Mouse (Mus musculus) layer of hippocampus, postnatal 36 days (tissue): ENCODE data around the gene Gh. TPM values are rescaled to one million over a fixed set of nuclear protein-coding genes. Genes with fewer than 3 reads are reported as not detected.

Experiments used
- DNase-seq, 2 experiments: peaks; one replicate each; pipeline ENCODE4 v3.0.0; 2022
- total RNA-seq, 2 experiments: library from RNA; stranded (reverse); gene quantifications; 2 replicates each; pipeline ENCODE4 v1.2.3; 2021

Gh gene
- total RNA-seq, 2 experiments from 2014 or later = not detected

GRCm38 (mm10) chr11:106268326-106269059 is 33.2 kb downstream of the Gh start:
- DNase-seq = peak; percentile 76 to 83

- no peak for DNase-seq
Observed at GRCm38 (mm10) chr11:106267871-106268270, 33.8 kb downstream of the Gh start.

- peak in 1 of 2 experiments; percentile 40 for DNase-seq
Observed at GRCm38 (mm10) chr11:106267311-106267852, 34.3 kb downstream of the Gh start.

GRCm38 (mm10) chr11:106266431-106266830 is 35.2 kb downstream of the Gh start:
- DNase-seq = no peak

GRCm38 (mm10) chr11:106265570-106265969 is 36.1 kb downstream of the Gh start:
- DNase-seq = no peak

GRCm38 (mm10) chr11:106264988-106265387 is 36.7 kb downstream of the Gh start:
- no peak for DNase-seq

GRCm38 (mm10) chr11:106263963-106264362 is 37.7 kb downstream of the Gh start:
- no peak for DNase-seq

- no peak for DNase-seq
Observed at GRCm38 (mm10) chr11:106260826-106261450, 40.7 kb downstream of the Gh start.

- DNase-seq = no peak
Observed at GRCm38 (mm10) chr11:106256775-106257174, 44.9 kb downstream of the Gh start.

- peak; percentile 97 to 98 for DNase-seq
Observed at GRCm38 (mm10) chr11:106255685-106256451, 45.8 kb downstream of the Gh start, which contains the start of the genes Ftsj3 and Psmc5. Gene Ftsj3 (minus strand): TSS chr11:106256079. Gene Psmc5 (plus strand): TSS chr11:106256154.

- no peak for DNase-seq
Observed at GRCm38 (mm10) chr11:106255174-106255573, 46.5 kb downstream of the Gh start.

- DNase-seq = no peak
Observed at GRCm38 (mm10) chr11:106254767-106255166, 46.9 kb downstream of the Gh start.

Other genes starting within 250 kb of the Gh start
- gene Taco1, start 235.8 kb downstream of the Gh start, total RNA-seq = 10 to 100 TPM; 19.7 to 20.1 TPM
- gene Map3k3, start 217.3 kb downstream of the Gh start, total RNA-seq = 10 to 100 TPM; 29.3 to 33.8 TPM
- 1 to 10 TPM in 1 of 2 experiments, not detected in 1; 2.2 TPM for gene Gm10840, start 141.0 kb downstream of the Gh start, total RNA-seq
- 100 to 1,000 TPM; 138 to 144 TPM for gene Limd2, start 141.0 kb downstream of the Gh start, total RNA-seq
- 10 to 100 TPM; 27.5 to 29.9 TPM for gene Strada, start 99.7 kb downstream of the Gh start, total RNA-seq
- 100 to 1,000 TPM in 1 of 2 experiments, 10 to 100 TPM in 1; 82.8 to 101 TPM for gene Ccdc47, start 85.5 kb downstream of the Gh start, total RNA-seq
- 10 to 100 TPM; 69.9 to 70.9 TPM for gene Ddx42, start 84.9 kb downstream of the Gh start, total RNA-seq
- gene Ftsj3, start 45.8 kb downstream of the Gh start, total RNA-seq = 10 to 100 TPM; 30.6 to 31.4 TPM
- gene Psmc5, start 45.7 kb downstream of the Gh start, total RNA-seq = 100 to 1,000 TPM; 163 to 169 TPM
- gene Smarcd2, start 28.9 kb downstream of the Gh start, total RNA-seq = 10 to 100 TPM; 28.5 to 38.9 TPM
- gene Tcam1, start 25.2 kb downstream of the Gh start, total RNA-seq = under 1 TPM; 0.17 to 0.18 TPM
- gene Cd79b, start 12.9 kb upstream of the Gh start, total RNA-seq = under 1 TPM in 1 of 2 experiments, not detected in 1; 0.33 TPM
- gene Scn4a, start 51.4 kb upstream of the Gh start, total RNA-seq = not detected
- gene Prr29, start 63.6 kb upstream of the Gh start, total RNA-seq = not detected
- gene Icam2, start 86.2 kb upstream of the Gh start, total RNA-seq = 1 to 10 TPM; 2.3 to 2.8 TPM
- 10 to 100 TPM in 1 of 2 experiments, 1 to 10 TPM in 1; 9.5 to 10.5 TPM for gene Ern1, start 186.0 kb upstream of the Gh start, total RNA-seq